Mouse (Mus musculus) stomach, embryonic 14.5 days (tissue): ENCODE results near the gene Tnfrsf21. TPM values are rescaled to one million over a fixed set of nuclear protein-coding genes. Genes with fewer than 3 reads are reported as not detected.

ENCODE experiments used
- ATAC-seq: fragments of 200-750 bp; cut with Nextera tagmentation; 2 replicates; pipeline ENCODE4 v1.8.0; 2017; ENCODE audit warnings: low read depth, moderate TSS enrichment; ENCODE audit not compliant: insufficient number of reproducible peaks, insufficient read depth, low FRiP score
- H3K27ac ChIP-seq: fragments of 300-500 bp; sonication (generic); 2 replicates; pipeline ENCODE4 v1.5.1; 2014; ENCODE audit warnings: mild to moderate bottlenecking, low read length, moderate library complexity, mixed read lengths
- H3K27me3 ChIP-seq: fragments of 300-500 bp; sonication (generic); 2 replicates; pipeline ENCODE4 v1.6.1; 2014; ENCODE audit warnings: low read length, control low read depth, mixed read lengths; ENCODE audit not compliant: control insufficient read depth, insufficient read depth
- H3K36me3 ChIP-seq: fragments of 300-500 bp; sonication (generic); 2 replicates; pipeline ENCODE4 v1.6.1; 2014; ENCODE audit warnings: mild to moderate bottlenecking, control low read depth, low read length, moderate library complexity, mixed read lengths; ENCODE audit not compliant: control insufficient read depth, insufficient read depth
- H3K4me1 ChIP-seq: fragments of 300-500 bp; sonication (generic); 2 replicates; pipeline ENCODE4 v1.6.1; 2014; ENCODE audit warnings: low read length, control low read depth, mixed read lengths; ENCODE audit not compliant: control insufficient read depth, insufficient read depth
- H3K4me2 ChIP-seq: fragments of 300-500 bp; sonication (generic); replicated peaks from 2 replicates; pipeline ENCODE4 v1.6.1; 2014; ENCODE audit warnings: low read depth, low read length, control low read depth
- H3K4me3 ChIP-seq: fragments of 300-500 bp; sonication (generic); 2 replicates; pipeline ENCODE4 v1.5.1; 2014; ENCODE audit warnings: low read depth, low read length, control low read depth
- H3K9ac ChIP-seq: fragments of 300-500 bp; sonication (generic); replicated peaks from 2 replicates; pipeline ENCODE4 v1.6.1; 2014; ENCODE audit warnings: low read depth, mild to moderate bottlenecking, control low read depth, low read length, moderate library complexity, mixed read lengths
- H3K9me3 ChIP-seq: fragments of 300-500 bp; sonication (generic); 2 replicates; pipeline ENCODE4 v1.6.1; 2016; ENCODE audit warnings: low read depth, low read length, control low read depth; ENCODE audit not compliant: control insufficient read depth
- WGBS: fragments of 180-500 bp; shearing (Covaris S2); extraction: QIAGEN DNeasy Blood & Tissue Kit; methylation state at CpG from one replicate; pipeline ENCODE4 v1.1.7; 2014; 5-methylcytosine and 5-hydroxymethylcytosine counted together
- polyA plus RNA-seq: library from polyadenylated mRNA; unstranded; fragments of >200 nt; fragmentation: Nextera tagmentation; extraction: Ambion mirVana; gene quantifications from 2 replicates; pipeline ENCODE4 v1.2.1, GENCODE M21; 2014

Tnfrsf21 gene
- polyA plus RNA-seq, 1 experiment from 2014 or later, result 30.4 TPM

DNA sequence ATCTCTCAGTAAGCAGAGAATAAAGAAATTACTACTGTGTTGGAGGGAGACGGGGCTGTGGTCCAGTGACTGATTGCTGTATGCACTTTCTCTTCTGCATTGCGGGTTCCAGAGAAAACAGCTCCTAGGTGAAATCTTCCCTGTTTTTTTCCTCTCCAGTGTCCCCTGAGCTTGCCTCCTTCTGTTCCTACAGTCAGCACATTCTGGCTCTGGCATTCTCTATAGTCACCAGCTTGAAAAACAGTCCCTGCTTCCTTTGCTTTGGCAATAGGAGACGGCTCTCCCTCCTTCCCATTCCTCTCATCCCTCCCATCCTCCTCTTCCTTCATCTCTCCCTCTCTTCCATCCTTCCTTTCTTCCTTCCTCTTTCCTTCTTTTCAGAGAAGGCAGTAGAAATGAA, 13.9 kb downstream of the Tnfrsf21 start:
- WGBS, result 73% methylated on average over 3 of the region's 3 CpGs
- Histone ChIP-seq H3K4me1 (no peaks in the 10 kb centered on the region), H3K27me3 (no peaks in the 10 kb centered on the region), H3K9me3 (no peaks in the 10 kb centered on the region), H3K9ac (no peak overlapping the region), H3K4me2 (no peak overlapping the region), H3K27ac (no peak overlapping the region), H3K4me3 (no peak overlapping the region), H3K36me3 (no peaks in the 10 kb centered on the region)
- no peak for ATAC-seq

DNA sequence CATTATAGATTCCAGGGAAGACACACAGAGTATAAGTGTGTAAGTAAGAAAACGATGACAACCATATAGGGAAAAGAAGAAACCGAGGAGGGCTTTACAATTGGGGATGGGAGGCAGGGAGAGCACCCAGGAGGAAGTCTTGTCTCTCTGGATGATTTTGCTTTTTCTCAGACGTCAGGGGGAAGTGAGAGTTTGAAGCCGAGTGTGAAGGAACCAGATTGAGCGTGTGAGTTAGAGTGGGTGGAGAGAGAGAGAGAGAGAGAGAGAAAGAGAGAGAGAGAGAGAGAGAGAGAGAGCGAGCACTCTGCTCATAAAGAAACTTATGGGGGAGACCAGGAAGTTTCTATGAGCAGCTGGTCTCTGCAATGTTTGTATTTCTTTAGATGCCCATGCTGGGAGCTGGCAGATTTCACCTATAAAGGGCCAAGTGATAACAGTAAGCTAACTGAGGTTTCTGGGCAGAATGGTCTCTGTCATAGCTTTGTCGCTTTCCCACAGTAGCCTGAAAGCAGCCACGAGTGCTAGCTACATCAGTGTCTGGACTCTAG, 16.2 kb downstream of the Tnfrsf21 start:
- Histone ChIP-seq H3K36me3 (no peaks in the 10 kb centered on the region; the same call in 1 of the 2 replicates), H3K4me1 (no peaks in the 10 kb centered on the region), H3K4me2 (no peak overlapping the region), H3K4me3 (no peak overlapping the region), H3K27me3 (no peaks in the 10 kb centered on the region), H3K27ac (no peak overlapping the region), H3K9ac (no peak overlapping the region), H3K9me3 (no peaks in the 10 kb centered on the region)
- 57% methylated on average over 8 of the region's 8 CpGs for WGBS
- no peak for ATAC-seq

DNA sequence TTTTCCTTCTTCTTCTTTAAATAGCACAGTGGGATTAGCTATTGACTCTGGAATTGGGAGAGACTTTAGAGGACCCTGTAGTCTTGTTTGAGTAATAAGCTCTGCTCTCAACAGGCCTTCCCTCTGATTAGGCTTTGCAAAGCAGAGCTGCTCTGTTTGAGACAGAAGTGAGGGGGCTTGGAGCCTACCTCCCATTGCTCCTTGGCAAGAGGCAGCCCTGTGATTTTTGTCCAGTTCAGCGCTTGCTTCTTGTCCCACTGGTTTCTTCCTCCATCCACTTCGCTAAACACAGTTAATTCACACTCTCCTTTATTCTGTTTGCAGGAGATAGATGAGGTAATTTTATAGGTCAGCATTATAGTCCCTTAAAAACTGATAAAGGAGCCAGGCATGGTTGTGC, 19.0 kb downstream of the Tnfrsf21 start:
- Histone ChIP-seq H3K9me3 (no peaks in the 10 kb centered on the region), H3K27ac (no peak overlapping the region), H3K27me3 (no peaks in the 10 kb centered on the region), H3K4me1 (no peaks in the 10 kb centered on the region), H3K4me2 (no peak overlapping the region), H3K4me3 (no peak overlapping the region), H3K9ac (no peak overlapping the region), H3K36me3 (peaks cover 9% of the 10 kb centered on the region; the same call in 1 of the 2 replicates)
- 87% methylated on average over 2 of the region's 2 CpGs for WGBS
- no peak for ATAC-seq

- H3K4me1 ChIP-seq, result no peaks in the 10 kb centered on the region
- H3K27ac ChIP-seq, result no peak overlapping the region
- no peak overlapping the region for H3K4me3 ChIP-seq
- H3K27me3 ChIP-seq, result no peaks in the 10 kb centered on the region
- H3K36me3 ChIP-seq, result peaks cover 9% of the 10 kb centered on the region; the same call in 1 of the 2 replicates
- no peaks in the 10 kb centered on the region for H3K9me3 ChIP-seq
- WGBS, result 87% methylated on average over 10 of the region's 10 CpGs
- peak; percentile 53; the same call in 1 of the 2 replicates for ATAC-seq
- H3K9ac ChIP-seq, result no peak overlapping the region
- H3K4me2 ChIP-seq, result no peak overlapping the region
Measured at GRCm38 (mm10) chr17:43036058-43036757, 19.9 kb downstream of the Tnfrsf21 start.

- H3K4me2 ChIP-seq, result no peak overlapping the region
- no peak overlapping the region for H3K27ac ChIP-seq
- no peaks in the 10 kb centered on the region for H3K27me3 ChIP-seq
- no peaks in the 10 kb centered on the region for H3K4me1 ChIP-seq
- WGBS, result 81% methylated on average over 3 of the region's 3 CpGs
- H3K9ac ChIP-seq, result no peak overlapping the region
- H3K36me3 ChIP-seq, result peaks cover 11% of the 10 kb centered on the region; the same call in 1 of the 2 replicates
- no peaks in the 10 kb centered on the region for H3K9me3 ChIP-seq
- no peak for ATAC-seq
- no peak overlapping the region for H3K4me3 ChIP-seq
Measured at GRCm38 (mm10) chr17:43040571-43040970, 24.2 kb downstream of the Tnfrsf21 start.

DNA sequence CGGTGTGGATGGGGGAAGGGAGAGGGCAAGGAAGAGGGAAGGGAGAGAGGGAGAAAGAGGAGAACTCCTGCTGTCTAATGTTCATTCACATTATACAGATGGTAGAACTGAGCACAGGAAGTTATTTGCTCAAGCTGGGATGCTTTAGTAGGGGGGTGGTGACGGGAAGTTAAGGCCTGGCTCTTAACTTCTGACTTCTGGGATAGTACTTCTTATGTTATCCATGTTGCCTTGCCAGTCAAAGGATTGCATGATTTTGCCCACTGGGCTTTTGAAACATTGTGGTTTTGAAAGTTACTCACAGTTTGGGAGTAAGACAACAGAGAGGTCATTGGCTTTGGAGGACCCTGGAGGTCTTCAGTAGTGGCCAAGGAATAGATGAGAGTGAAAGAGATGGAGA, 34.3 kb downstream of the Tnfrsf21 start:
- no peak overlapping the region for H3K4me2 ChIP-seq
- H3K36me3 ChIP-seq, result no peaks in the 10 kb centered on the region
- H3K4me1 ChIP-seq, result no peaks in the 10 kb centered on the region
- 87% methylated on average over 2 of the region's 2 CpGs for WGBS
- H3K4me3 ChIP-seq, result no peak overlapping the region
- H3K27me3 ChIP-seq, result no peaks in the 10 kb centered on the region
- H3K27ac ChIP-seq, result no peak overlapping the region
- ATAC-seq, result no peak
- no peak overlapping the region for H3K9ac ChIP-seq
- H3K9me3 ChIP-seq, result no peaks in the 10 kb centered on the region

- H3K9me3 ChIP-seq, result no peaks in the 10 kb centered on the region
- no peaks in the 10 kb centered on the region for H3K27me3 ChIP-seq
- no peak overlapping the region for H3K4me2 ChIP-seq
- WGBS, result 84% methylated on average over 1 of the region's 1 CpGs
- no peak overlapping the region for H3K27ac ChIP-seq
- H3K4me3 ChIP-seq, result no peak overlapping the region
- ATAC-seq, result no peak
- no peaks in the 10 kb centered on the region for H3K36me3 ChIP-seq
- H3K4me1 ChIP-seq, result no peaks in the 10 kb centered on the region
- H3K9ac ChIP-seq, result no peak overlapping the region
Measured at GRCm38 (mm10) chr17:43052791-43053190, 36.4 kb downstream of the Tnfrsf21 start.

DNA sequence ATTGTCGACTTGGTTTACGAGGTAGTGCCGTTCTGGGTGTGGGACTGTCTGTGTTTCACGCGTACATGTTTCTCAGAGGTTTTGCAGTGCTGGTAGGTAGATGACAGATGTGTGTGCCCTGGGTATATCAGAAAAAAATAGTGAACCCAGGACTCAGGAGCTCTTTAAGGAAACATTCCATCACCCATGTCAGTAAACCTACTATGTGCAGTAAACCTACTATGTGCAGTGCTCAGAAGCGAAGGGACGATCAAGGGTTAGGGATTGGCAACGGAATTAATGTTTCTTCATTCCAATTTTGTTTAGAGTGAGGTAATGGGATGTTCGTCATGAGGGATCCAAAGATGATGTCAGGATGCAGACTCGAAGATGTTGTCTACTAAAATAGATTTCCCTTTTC, 37.6 kb downstream of the Tnfrsf21 start:
- WGBS, result 92% methylated on average over 10 of the region's 10 CpGs
- no peak overlapping the region for H3K9ac ChIP-seq
- ATAC-seq, result no peak
- no peak overlapping the region for H3K27ac ChIP-seq
- H3K9me3 ChIP-seq, result no peaks in the 10 kb centered on the region
- H3K4me3 ChIP-seq, result no peak overlapping the region
- H3K4me1 ChIP-seq, result no peaks in the 10 kb centered on the region
- H3K36me3 ChIP-seq, result no peaks in the 10 kb centered on the region
- no peak overlapping the region for H3K4me2 ChIP-seq
- H3K27me3 ChIP-seq, result no peaks in the 10 kb centered on the region
